Mouse (Mus musculus): ENCODE measurements around the gene Lbh.

- TF ChIP-seq POLR2A (IDR thresholded peaks at IDR 0.05; ENCODE audit: low read depth, low read length): no peak
- TF ChIP-seq CTCF (IDR thresholded peaks at IDR 0.05; ENCODE audit: extremely low read depth, insufficient read depth, insufficient read length, insufficient replicate concordance): no peak
Measured at GRCm38 (mm10) chr17:72938026-72938795, 20.1 kb downstream of the Lbh start.

All from spleen, adult 2 months (tissue).